Mouse (Mus musculus): ENCODE data around the gene Dok1. TPM values are rescaled to one million over a fixed set of nuclear protein-coding genes. Genes with fewer than 3 reads are reported as not detected.
A peak's percentile ranks its signal among the peaks of the same experiment; 100 is the strongest.

The Dok1 gene
- polyA plus RNA-seq, 1 experiment, result 41.3 TPM

DNA sequence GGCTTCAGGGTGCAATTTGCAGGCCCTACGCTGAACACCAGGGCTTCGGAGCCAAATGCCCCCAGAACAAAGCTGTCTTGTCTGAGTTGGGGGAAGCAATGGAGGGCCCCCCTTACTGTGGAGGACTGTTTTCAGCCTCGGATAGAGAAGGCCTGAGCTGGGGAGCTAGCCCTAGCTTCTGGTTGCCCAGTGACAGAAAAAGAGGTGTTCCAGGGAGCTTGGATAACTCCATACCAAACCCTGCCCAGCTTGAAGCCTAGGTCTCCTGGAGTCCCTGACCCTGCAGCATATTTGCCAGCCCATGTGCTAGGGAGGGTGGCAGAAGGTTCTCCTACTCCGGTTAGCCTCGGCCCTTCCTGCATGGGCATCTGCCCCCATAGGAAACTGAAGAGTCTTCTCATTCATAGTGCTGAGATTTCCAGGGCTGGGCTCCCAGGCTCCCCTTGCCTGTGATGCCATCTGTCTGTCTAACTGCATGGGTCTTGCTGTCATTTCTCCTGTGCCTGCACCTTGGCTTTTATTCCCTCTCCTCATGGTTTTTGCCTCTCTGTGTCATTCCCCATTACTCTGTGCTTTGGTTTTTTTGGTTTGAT lies 1.3 kb upstream of the Dok1 start:
- no peaks in the 10 kb centered on the region for H3K27me3 ChIP-seq (ENCODE audit: control insufficient read depth, insufficient read depth, insufficient read length)

DNA sequence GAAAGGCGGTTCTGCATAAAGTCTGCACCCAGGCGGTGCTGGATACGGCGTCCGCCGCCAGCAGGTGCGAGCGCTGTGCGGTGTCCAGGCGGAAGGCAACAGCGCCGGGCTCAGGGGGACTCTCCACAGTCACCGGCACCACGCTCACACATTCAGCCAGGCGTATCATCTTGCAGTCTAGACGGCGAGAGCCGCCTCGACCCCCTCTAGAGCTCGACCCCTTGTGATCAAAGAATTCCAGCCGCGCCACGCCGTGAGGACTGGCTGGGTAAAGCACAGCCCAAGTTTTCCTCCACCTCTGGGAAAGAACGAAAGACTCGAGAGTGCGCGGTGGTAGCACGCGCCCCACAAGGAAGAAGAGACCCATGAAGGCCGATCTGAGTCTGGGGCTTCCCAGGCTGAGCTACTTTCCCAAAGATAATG lies 491 bp downstream of the Dok1 start:
- H3K4me3 ChIP-seq, result peak overlapping the region; percentile 98
- peaks cover 29% of the 10 kb centered on the region for H3K79me2 ChIP-seq (ENCODE audit: control insufficient read depth, insufficient read depth)
- H3K36me3 ChIP-seq (ENCODE audit: control insufficient read depth, insufficient read depth), result no peaks in the 10 kb centered on the region
- TF ChIP-seq MYOD1 (IDR thresholded peaks at IDR 0.05; ENCODE audit: control insufficient read depth in 1 of 3, insufficient read length in 2 of 3, low read depth in 2 of 3), result peak in 2 of 3 experiments; percentile 65 to 69
- TF ChIP-seq CEBPB (IDR thresholded peaks at IDR 0.05; ENCODE audit: insufficient read depth, poor library complexity, severe bottlenecking), result no peak
- no peak for TF ChIP-seq USF1 (IDR thresholded peaks at IDR 0.05; ENCODE audit: low read depth)
- TF ChIP-seq TCF12 (IDR thresholded peaks at IDR 0.05; ENCODE audit: insufficient read depth, poor library complexity, severe bottlenecking), result no peak
- TF ChIP-seq POLR2AphosphoS2 (IDR thresholded peaks at IDR 0.05; ENCODE audit: insufficient read length, low read depth), result no peak
- TF ChIP-seq MYOG (IDR thresholded peaks at IDR 0.05; ENCODE audit: control insufficient read depth in 1 of 3, insufficient read depth in 1 of 3, insufficient read length in 2 of 3, low read depth in 2 of 3), result peak in 1 of 3 experiments; percentile 65
- no peak for TF ChIP-seq TCF3 (IDR thresholded peaks at IDR 0.05; ENCODE audit: insufficient read length, low read depth)
- TF ChIP-seq SRF (IDR thresholded peaks at IDR 0.05; ENCODE audit: control insufficient read depth, insufficient read length, low read depth), result peak; percentile 13
- TF ChIP-seq E2F4 (IDR thresholded peaks at IDR 0.05; ENCODE audit: insufficient read depth), result no peak
- TF ChIP-seq POLR2A (IDR thresholded peaks at IDR 0.05; ENCODE audit: insufficient read length, low read depth), result peak; percentile 25
- no peak for TF ChIP-seq REST (IDR thresholded peaks at IDR 0.05; ENCODE audit: insufficient read depth, insufficient read length)
- TF ChIP-seq MAX (IDR thresholded peaks at IDR 0.05; ENCODE audit: low read depth), result no peak
- no peaks in the 10 kb centered on the region for H3K27me3 ChIP-seq (ENCODE audit: control insufficient read depth, insufficient read depth, insufficient read length)
- H3ac ChIP-seq (ENCODE audit: control insufficient read depth, insufficient read length), result peak overlapping the region; percentile 68
- H3K4me2 ChIP-seq (ENCODE audit: low read depth), result peak overlapping the region; percentile 72

More for the DNA sequence above, 1.3 kb upstream of the Dok1 start:
- peak overlapping the region; percentile 68 for H3ac ChIP-seq (ENCODE audit: control insufficient read depth, insufficient read length)
- H3K4me2 ChIP-seq (ENCODE audit: low read depth), result peak overlapping the region; percentile 97
- TF ChIP-seq E2F4 (IDR thresholded peaks at IDR 0.05; ENCODE audit: insufficient read depth) (no peak), POLR2AphosphoS2 (IDR thresholded peaks at IDR 0.05; ENCODE audit: insufficient read length, low read depth) (no peak), MAX (IDR thresholded peaks at IDR 0.05; ENCODE audit: low read depth) (no peak), CEBPB (IDR thresholded peaks at IDR 0.05; ENCODE audit: insufficient read depth, poor library complexity, severe bottlenecking) (no peak), MYOG (IDR thresholded peaks at IDR 0.05; ENCODE audit: control insufficient read depth in 1 of 3, insufficient read depth in 1 of 3, insufficient read length in 2 of 3, low read depth in 2 of 3) (no peak), USF1 (IDR thresholded peaks at IDR 0.05; ENCODE audit: low read depth) (no peak), MYOD1 (IDR thresholded peaks at IDR 0.05; ENCODE audit: control insufficient read depth in 1 of 3, insufficient read length in 2 of 3, low read depth in 2 of 3) (no peak), SRF (IDR thresholded peaks at IDR 0.05; ENCODE audit: control insufficient read depth, insufficient read length, low read depth) (no peak), POLR2A (IDR thresholded peaks at IDR 0.05; ENCODE audit: insufficient read length, low read depth) (no peak), TCF12 (IDR thresholded peaks at IDR 0.05; ENCODE audit: insufficient read depth, poor library complexity, severe bottlenecking) (no peak), REST (IDR thresholded peaks at IDR 0.05; ENCODE audit: insufficient read depth, insufficient read length) (no peak), TCF3 (IDR thresholded peaks at IDR 0.05; ENCODE audit: insufficient read length, low read depth) (no peak)
- H3K36me3 ChIP-seq (ENCODE audit: control insufficient read depth, insufficient read depth), result no peaks in the 10 kb centered on the region
- peak overlapping the region; percentile 98 for H3K4me3 ChIP-seq
- peaks cover 29% of the 10 kb centered on the region for H3K79me2 ChIP-seq (ENCODE audit: control insufficient read depth, insufficient read depth)

DNA sequence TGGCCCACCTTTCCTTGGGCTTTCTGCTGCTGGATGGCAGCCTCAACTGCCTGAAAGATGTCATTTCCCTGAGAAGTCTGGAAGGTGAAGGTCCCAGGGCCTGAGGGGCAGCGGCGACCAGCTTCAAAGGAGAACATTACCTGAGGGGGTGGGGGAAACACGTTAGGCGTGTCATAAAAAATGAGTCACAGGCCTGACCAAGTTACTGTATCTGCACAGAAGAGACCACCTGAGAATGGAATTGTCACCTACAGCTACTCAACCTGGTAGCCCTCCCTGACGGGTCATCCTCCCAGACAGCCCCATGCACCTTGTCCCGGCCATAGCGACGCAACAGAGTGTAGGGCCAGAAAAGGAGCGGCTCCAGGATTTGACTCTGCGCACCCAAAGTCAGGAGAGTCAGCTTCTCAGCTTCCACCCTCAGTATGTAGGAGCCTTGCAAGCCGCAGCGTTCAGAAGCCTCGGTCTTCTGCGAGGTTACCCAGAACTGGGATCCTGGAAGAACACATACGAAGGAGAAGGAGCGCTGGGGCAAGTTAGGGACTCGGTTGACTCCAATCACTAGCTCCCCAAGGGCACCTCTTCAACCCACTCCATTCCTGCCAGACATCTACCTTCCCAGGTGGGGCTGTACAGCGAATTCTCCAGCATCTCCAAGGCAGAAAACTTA lies 1.2 kb downstream of the Dok1 start:
- Histone ChIP-seq H3K36me3 (ENCODE audit: control insufficient read depth, insufficient read depth) (no peaks in the 10 kb centered on the region), H3K27me3 (ENCODE audit: control insufficient read depth, insufficient read depth, insufficient read length) (no peaks in the 10 kb centered on the region)
- TF ChIP-seq REST (IDR thresholded peaks at IDR 0.05; ENCODE audit: insufficient read depth, insufficient read length) (no peak), POLR2A (IDR thresholded peaks at IDR 0.05; ENCODE audit: insufficient read length, low read depth) (no peak), CEBPB (IDR thresholded peaks at IDR 0.05; ENCODE audit: insufficient read depth, poor library complexity, severe bottlenecking) (no peak), TCF12 (IDR thresholded peaks at IDR 0.05; ENCODE audit: insufficient read depth, poor library complexity, severe bottlenecking) (no peak), TCF3 (IDR thresholded peaks at IDR 0.05; ENCODE audit: insufficient read length, low read depth) (no peak), POLR2AphosphoS2 (IDR thresholded peaks at IDR 0.05; ENCODE audit: insufficient read length, low read depth) (no peak), USF1 (IDR thresholded peaks at IDR 0.05; ENCODE audit: low read depth) (no peak), MAX (IDR thresholded peaks at IDR 0.05; ENCODE audit: low read depth) (no peak), SRF (IDR thresholded peaks at IDR 0.05; ENCODE audit: control insufficient read depth, insufficient read length, low read depth) (no peak), MYOD1 (IDR thresholded peaks at IDR 0.05; ENCODE audit: control insufficient read depth in 1 of 3, insufficient read length in 2 of 3, low read depth in 2 of 3) (no peak), E2F4 (IDR thresholded peaks at IDR 0.05; ENCODE audit: insufficient read depth) (no peak)

DNA sequence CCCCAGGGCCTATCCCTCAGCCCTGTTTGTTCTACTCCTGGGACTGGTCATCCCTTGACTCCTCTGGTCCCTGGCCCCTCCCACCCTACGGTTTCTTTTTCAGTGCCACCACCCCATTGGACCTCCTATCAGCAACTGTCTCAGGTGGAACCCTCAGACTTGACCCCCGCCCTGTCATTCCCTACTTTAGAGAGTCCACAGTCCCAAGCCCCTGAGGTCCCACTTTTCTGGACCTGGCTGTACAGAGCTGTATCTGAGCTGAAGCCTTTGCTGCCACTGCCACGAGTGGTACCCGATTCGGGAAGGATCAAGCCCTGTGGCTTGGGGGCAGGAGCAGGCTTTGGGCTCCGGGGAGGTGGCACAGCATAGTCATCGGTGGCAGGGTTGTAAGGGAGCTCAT lies 2.2 kb downstream of the Dok1 start:
- Histone ChIP-seq H3K4me2 (ENCODE audit: low read depth) (no peak overlapping the region), H3K4me3 (peak overlapping the region; percentile 98), H3K36me3 (ENCODE audit: control insufficient read depth, insufficient read depth) (no peaks in the 10 kb centered on the region), H3ac (ENCODE audit: control insufficient read depth, insufficient read length) (no peak overlapping the region), H3K79me2 (ENCODE audit: control insufficient read depth, insufficient read depth) (peaks cover 29% of the 10 kb centered on the region), H3K27me3 (ENCODE audit: control insufficient read depth, insufficient read depth, insufficient read length) (no peaks in the 10 kb centered on the region)
- TF ChIP-seq TCF12 (IDR thresholded peaks at IDR 0.05; ENCODE audit: insufficient read depth, poor library complexity, severe bottlenecking) (no peak), MAX (IDR thresholded peaks at IDR 0.05; ENCODE audit: low read depth) (no peak), SRF (IDR thresholded peaks at IDR 0.05; ENCODE audit: control insufficient read depth, insufficient read length, low read depth) (no peak), MYOD1 (IDR thresholded peaks at IDR 0.05; ENCODE audit: control insufficient read depth in 1 of 3, insufficient read length in 2 of 3, low read depth in 2 of 3) (no peak), E2F4 (IDR thresholded peaks at IDR 0.05; ENCODE audit: insufficient read depth) (no peak), USF1 (IDR thresholded peaks at IDR 0.05; ENCODE audit: low read depth) (no peak), CEBPB (IDR thresholded peaks at IDR 0.05; ENCODE audit: insufficient read depth, poor library complexity, severe bottlenecking) (no peak), POLR2A (IDR thresholded peaks at IDR 0.05; ENCODE audit: insufficient read length, low read depth) (no peak), POLR2AphosphoS2 (IDR thresholded peaks at IDR 0.05; ENCODE audit: insufficient read length, low read depth) (no peak), TCF3 (IDR thresholded peaks at IDR 0.05; ENCODE audit: insufficient read length, low read depth) (no peak)

More for the DNA sequence above, 1.2 kb downstream of the Dok1 start:
- H3ac ChIP-seq (ENCODE audit: control insufficient read depth, insufficient read length), result peak overlapping the region; percentile 68
- H3K4me3 ChIP-seq, result peak overlapping the region; percentile 98
- H3K79me2 ChIP-seq (ENCODE audit: control insufficient read depth, insufficient read depth), result peaks cover 29% of the 10 kb centered on the region
- H3K4me2 ChIP-seq (ENCODE audit: low read depth), result peak overlapping the region; percentile 72
